Mouse (Mus musculus) liver (tissue): ENCODE results near the gene Greb1.

ENCODE experiments used
- DNase-seq: peaks from one replicate; pipeline ENCODE4 v3.0.0-alpha.2; 2020; ENCODE audit warnings: mixed read lengths

The Greb1 gene

DNA sequence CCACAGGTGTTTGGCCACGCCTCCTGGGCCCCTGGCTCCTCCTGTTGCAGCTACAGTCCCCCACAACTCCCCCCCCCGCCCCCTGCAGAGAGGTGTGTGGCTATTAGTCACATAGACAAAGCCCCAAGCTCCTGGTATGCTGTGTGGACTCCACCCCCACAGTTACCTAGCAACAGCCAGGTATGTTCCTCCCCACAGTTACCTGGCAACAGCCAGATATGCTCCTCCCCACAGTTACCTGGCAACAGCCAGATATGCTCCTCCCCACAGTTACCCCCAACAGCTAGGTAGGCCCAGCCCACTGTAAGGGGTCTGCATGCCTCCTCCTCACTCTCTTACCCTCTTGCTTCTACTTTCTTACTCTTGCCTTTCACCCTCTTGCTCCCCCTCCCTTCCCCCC lies 135.7 kb downstream of the Greb1 start:
- DNase-seq, result no peak

DNA sequence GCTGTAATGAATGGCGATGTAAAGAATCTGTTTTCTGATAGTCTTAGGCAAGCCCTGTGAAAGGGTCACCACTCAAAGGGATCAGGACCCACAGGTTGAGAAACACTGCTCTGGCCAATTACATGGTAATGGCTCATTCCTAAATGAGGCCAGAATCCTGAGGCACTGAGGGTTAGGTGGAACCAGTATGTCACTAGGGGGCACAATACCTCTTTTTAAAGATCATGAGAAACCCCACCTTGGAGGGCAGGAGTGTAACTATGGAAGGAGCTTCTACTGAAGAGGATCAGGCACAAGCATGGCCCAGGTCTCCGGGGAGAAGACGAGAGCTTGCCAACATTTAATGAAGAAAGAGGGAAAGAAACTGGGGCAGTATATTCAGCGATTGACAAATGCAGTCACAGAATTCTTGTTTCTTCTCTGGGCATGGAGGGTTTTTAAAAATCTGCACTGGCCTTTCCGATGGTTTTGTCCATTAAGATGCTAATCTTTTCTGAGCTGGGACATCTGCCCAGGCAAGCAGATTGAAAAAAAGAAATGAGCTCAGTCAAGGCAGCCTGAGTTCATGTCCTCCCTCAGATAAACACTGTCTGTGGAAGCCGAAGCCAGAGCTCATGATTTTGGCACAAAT lies 137.6 kb downstream of the Greb1 start:
- DNase-seq, result no peak

DNA sequence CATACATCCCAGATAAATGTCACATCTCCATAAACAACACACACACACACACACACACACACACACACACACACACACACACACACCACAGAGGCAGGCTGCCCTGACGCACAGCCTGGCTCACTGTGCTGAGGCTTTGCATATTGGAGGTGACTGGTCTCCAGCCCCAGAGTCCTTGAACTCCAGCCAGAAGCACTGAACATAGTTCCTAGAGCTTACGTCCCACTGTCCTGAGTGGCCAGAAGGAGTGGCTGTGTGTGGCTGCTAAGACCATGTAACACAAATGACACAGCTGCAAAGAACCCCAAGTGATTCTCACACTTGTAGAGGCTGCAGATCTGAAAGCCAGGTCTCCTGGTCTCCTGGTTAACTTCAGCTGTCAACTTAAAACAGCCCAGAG lies 138.8 kb downstream of the Greb1 start:
- DNase-seq, result no peak

DNA sequence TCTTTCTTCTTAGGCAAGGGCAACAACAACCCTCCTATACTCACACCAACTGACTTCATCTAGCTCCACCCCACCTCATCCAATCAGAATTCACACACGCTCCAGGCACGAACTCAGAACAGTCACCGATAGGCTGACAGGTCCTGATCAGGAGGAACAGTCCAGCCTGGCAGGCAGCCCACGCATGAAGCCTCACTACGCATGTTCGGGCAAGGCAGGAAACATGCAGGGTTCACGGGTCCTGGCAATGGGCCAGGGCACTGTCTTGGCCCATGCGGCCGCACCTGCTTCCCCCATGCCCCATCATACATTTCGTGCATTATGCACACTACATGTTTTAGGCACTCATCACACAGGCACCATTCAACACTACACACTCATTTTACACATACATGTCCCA lies 139.2 kb downstream of the Greb1 start:
- DNase-seq, result no peak

DNA sequence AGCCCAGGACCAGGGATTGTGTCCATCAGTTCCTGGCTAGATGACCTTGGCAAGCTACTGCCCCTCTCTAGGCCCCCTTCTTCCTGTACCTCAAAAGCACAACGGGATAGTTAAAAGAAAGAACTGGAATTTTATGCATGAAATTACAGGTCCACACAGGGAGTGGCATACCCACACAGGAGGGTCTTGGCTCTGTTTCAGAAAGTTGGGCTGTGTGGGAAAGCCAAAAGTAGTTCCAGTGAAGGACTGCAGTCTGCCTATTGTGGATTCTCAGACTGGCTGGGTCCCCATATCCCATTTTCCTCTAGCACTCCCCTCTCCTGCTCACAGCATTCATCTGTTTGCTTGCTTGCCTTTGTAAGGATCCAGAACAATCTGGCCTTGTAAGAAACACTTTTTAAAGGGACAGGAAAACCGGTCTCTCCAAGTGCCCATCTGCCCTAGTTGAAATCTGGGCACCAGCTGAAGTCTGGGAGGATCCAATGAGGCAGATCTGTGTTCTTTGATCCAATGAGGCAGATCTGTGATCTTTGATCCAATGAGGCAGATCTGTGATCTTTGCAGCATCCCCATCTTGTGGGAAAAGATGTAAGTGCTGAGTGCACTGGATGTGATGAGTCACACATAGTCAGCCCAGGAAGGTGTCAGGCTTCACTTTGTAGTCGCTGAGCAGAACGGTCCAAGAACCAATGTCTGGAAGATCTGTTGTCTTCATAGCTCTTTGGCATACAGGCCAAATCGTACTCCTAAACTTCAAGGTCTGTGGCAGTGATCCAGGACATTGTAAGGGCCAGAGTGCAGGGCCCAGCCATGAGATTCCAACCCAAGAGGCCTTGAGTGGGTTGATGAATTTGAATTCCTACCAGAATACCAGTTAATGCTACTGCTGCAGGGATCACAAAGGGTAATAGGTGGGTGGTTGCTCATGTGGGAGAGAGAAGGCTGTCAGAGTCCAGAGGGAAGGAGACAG lies 143.5 kb downstream of the Greb1 start:
- no peak for DNase-seq

DNA sequence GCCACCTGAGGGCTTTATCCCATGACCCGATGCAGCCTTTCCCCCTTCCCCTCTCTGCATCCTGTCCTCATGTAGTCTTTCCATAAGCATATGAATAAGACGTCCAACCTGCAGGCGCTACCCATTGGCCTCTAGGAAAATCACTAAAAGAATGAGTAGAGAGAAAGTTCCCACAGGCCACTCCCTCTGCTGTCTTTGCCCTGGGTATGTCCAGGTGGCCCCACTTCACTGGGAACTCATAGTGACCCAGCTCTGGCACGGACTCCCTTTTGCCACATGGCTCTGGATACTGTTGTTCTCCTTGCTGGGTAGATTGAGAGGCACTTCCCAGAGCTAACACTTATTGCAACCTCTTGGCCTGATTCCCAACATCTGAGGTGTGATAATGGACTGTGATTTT lies 145.1 kb downstream of the Greb1 start:
- DNase-seq, result no peak

DNA sequence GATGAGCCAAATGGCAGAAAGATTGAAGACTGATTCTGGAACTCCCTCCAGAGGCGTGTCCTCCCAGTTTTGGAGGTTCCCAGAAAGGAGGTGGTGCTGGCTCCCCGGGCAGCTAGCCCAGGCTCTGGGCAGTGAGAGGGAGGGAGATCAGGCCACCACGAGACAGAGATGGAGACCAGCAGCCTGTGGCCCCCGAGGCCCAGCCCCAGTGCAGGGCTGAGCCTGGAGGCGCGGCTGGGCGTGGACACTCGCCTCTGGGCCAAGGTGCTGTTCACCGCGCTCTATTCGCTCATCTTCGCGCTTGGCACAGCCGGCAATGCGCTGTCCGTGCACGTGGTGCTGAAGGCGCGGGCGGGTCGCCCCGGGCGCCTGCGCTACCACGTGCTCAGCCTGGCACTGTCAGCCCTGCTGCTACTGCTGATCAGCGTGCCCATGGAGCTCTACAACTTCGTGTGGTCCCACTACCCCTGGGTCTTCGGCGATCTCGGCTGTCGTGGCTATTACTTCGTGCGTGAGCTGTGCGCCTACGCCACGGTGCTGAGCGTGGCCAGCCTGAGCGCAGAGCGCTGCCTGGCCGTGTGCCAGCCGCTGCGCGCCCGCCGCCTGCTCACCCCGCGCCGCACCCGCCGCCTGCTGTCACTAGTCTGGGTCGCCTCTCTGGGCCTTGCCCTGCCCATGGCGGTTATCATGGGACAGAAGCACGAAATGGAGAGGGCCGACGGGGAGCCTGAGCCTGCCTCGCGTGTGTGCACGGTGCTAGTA lies 147.2 kb downstream of the Greb1 start, which contains the start of gene Ntsr2:
Ntsr2 (plus strand) TSS at position 51 of the 762 bp plus-strand sequence.
- peak; percentile 52 for DNase-seq

DNA sequence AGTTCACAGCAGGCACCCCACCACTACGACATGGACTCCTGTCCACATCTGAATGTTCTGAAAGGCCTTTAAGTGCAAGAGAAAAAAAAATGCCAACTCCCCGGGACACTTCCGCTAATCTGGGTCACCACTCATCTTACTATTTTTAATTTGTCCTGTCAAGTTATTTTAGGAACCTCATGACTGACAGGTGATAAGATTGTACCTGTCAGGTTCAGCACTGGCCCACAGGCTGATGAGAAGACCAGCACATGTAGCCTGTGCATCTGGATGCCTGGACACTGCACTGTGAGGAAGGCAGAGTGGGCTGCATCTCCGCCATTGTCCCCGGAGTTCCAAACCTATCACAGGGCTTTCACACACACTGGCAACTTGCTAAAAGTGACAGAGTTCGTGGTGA lies 150.9 kb downstream of the Greb1 start:
- no peak for DNase-seq

DNA sequence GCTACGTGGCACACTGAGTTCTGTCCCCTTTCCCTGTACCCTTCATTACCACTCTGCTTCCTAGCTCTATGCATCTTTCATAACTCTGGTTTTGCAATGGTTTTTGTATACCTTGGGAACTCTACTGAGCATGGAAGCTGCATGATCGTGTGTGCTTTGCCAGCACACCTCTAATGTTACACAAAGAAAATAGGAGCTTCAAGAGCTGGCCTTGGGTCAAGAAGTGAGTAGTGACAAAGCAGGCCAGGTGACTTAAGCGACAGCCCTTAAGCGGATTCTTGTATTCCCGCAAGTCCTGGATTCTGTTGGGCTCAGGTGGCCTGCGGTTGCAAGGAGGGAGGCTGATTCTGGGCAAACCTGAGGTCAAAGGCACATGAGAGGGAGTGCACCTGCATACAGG lies 152.4 kb downstream of the Greb1 start:
- no peak for DNase-seq

DNA sequence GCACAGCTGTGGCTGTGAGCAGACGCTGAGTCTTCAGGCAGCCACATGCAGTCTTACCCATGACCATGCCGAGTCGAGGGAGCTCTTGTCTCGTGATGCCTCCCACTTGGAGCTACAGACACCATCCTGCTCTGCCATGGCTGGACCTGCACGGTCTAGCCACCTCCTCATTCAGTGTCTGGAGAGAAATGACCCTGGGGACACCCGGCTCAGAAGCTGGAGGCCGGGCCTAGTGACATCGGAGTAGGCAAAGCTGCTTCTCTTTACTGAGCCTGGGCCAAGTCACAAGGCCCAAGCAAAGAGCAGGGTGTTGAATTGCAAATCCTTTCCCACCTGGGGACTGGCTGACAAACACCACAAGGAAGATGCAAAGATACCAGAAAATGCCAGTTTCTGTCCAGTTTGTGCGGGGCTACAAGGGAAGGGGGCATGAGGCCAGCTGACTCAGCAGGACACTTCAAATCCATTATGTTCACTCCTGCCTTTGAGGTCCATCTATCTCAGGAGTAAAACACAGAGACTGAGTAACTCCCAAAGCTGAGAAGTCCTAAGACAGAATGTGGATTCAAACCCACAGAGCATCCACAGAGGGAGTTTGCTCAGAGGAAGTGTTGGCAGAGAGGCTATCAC lies 153.8 kb downstream of the Greb1 start:
- no peak for DNase-seq

DNA sequence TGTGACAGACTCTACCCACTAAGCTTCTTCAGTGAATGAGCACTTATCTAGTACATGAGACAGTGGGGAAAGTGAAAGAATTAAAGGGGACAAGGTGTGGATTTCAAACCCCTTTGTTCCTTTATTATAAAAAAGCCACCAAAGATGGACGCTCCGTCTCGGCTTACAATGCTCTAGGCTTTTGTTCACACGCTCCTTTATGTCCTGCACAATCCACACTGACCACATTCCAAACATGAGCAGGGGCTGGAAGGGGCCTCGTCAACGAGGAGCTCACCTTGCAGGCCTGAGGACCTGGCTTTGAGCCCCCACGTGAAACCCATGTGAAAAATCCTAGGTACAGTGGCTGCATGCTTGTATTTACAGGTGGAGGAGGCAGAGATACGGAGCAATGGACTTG lies 156.0 kb downstream of the Greb1 start:
- no peak for DNase-seq

DNA sequence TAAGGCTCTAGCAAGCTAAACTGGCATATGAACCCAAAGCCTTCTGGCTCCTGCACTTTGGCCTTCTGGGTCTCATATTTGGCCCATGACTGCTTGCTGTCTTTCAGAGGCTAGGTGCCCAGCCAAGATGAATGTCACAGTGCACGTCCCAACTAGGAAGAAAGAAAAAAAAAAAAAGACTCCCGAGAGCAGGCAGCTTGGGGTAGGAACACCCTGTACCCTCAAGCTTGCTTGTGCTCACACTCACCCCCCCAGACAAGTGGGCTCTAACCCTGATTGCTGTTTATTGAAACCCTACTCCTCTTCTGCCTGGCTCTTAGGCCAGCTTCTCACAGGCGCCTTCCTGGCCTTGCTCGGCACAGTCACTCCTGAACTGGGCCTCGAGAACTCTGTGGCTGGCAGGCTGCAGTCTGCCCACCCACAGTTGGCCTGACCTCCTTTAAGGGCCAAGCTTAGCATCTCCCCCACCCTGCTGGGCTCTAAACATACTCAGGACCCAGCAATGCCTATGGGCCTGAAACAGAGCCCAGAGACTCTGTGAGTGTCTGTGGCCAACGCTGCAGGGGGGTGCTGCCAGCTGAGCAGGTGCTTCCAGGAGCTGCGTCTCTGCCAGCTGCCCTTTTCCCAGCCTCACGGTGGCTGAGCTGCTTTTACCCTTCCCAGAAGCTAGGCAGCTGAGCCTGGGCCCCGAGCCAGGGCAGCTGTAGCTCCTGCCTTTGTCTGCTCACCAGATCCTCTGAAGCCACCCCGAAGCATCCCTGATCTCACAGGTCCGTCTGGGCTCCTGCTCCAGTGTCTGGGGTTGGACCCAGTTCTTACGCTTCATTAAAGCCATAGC lies 157.0 kb downstream of the Greb1 start:
- no peak for DNase-seq

DNA sequence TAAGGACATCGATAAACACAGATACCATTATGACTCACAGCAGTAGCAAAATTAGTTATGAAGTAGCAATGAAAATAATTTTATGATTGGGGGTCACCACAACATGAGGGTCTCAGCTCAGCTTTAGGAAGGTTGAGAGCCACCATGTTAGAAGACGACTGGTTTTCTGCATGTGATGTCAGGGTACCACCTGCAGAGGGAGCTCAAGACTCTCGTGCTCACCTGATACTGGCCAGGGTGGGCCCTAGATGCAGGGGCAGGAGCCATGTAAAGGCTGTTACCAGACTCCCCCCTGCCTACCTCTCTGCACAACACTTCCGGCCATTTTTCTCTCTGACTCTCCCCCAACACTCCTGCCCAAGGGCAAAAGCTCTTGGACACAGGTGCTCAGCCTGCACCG lies 158.7 kb downstream of the Greb1 start:
- no peak for DNase-seq

DNA sequence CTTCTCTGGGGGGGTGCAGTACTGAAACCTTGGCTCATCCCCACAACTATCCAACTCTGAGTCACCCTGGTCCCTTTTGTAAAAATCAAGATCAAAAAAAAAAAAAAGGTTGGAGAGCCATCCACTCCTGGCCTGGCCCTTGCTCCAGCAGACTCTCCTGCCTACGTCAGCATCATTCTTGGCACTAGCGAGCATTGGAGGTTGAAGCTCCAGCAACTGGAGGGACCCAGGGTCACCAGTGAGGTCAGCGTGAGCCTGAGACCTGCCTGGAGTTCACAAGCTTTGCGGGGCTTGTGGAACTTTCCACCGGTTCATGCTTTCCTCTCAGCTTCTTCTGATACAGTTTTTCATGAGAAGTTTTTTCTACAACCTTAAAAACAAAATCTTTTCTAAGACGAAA lies 160.6 kb downstream of the Greb1 start:
- no peak for DNase-seq

DNA sequence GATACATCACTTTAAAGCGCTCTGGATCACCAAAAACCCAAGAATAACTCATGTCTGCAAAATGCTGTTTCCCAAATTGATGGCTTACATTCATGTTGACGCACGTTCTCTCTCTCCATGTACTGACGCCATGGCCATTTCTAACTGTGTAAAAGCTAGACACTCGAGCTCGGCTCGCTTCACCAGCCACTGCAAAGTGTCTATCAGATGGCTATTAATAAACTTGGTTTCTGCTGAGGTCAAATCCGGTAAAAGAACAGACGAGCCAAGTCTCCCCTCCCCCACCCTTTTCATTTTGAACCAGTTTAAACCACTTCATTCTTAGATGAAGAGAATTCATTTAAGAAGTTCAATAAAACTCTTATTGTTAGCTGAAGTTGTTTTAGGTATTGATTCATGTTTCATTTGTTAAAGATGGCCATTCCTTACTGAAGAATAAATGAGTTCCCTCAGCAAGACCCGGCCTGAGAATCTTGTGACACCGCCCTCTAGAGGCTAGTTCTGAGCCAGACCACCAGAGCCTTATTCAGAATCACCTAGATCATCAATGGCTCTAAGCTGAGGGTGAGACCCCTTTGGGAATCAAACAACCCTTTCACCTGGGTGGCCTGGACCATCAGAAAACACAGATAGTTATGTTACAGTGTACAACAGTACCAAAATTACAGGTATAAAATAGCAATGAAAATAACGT lies 161.5 kb downstream of the Greb1 start:
- no peak for DNase-seq

DNA sequence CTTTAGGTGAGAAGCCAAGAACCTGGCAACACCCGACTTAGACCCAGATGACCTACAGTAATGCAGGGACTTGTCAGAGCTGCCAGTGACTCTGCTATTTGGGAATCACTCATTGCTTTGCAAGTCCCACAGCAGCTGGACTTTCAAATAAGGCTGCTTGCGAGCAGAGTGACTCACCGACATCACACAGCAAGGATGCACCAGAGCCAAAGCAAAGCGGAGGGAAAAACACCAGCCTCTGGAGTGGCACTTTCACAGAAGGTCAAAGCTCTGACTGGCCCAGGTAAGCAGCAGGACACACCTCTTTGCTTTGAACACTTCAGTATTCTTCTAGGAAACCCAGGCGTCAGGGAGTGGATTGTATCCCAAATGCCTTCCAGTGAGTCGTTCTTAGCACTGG lies 164.9 kb downstream of the Greb1 start:
- no peak for DNase-seq

DNA sequence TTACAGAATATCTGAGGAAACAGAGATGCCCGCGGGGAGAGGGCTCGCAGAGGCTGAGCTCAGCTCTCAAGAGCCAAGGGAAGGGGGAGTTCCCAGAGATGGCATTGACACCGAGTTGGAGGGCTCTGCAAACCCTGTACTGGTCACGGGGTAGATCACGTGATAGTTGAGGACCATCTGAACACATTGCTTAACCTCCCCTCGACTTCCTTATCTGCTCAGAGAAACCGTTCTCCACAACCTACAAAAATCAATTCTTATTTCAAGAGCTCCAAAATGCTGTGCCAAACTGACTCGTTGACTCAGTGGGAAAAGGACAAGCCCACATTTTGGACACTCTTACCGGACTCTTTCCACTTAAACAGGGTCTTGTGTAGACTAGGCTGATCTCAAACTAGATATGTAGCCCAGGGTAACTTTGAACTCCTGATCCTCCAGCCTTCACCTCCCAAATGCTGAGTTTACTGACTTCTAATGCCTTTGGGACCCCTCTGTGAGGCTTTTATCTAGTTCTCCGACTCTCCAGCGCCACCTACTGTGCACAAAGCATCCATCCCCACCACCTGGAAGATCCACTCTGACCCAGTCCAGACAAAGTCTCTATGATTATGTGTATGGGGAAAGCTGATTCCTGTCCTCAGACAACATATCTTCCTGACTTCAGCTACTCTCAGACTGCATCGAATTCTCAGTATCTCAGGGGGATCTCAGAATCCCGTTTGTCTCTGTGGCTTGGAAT lies 166.4 kb downstream of the Greb1 start:
- DNase-seq, result peak; percentile 55

DNA sequence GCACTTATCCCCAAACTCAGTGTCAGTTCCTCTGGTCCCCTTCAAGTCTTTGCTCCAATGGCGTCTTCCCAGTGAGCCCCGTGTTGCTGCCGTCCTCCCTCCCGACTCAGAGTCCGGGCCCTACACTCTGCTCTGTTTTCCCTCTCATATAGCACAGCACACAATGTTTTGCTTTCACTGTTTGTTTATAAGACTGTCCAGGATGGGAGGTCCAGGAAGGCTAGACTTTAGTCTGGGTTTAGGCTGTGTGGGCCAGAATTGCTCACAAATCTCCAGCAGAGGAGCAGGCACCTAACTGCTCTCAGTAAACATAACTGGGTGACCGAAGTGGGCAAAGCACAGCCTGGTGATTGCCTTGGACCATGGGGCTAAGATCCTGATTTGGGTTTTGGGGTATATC lies 167.5 kb downstream of the Greb1 start:
- DNase-seq, result no peak

DNA sequence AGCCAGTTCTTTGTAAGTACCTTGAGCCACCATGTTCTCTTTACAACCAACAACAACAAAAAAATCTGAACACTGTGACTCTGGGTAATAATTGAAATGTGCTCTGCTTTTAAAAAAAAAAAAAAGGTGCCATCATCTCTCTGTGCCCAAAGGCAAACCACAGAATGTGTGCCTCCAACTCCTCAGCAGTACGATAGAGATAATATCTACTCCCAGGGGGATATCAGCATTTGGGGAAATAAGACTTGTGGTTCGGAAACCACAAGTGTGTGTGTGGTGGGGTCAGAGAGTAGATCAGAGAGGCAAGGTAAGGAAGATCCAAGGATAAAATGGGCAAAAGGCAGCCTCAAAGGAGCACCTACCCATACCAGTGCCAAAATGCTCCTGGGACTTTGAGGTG lies 169.3 kb downstream of the Greb1 start:
- no peak for DNase-seq

DNA sequence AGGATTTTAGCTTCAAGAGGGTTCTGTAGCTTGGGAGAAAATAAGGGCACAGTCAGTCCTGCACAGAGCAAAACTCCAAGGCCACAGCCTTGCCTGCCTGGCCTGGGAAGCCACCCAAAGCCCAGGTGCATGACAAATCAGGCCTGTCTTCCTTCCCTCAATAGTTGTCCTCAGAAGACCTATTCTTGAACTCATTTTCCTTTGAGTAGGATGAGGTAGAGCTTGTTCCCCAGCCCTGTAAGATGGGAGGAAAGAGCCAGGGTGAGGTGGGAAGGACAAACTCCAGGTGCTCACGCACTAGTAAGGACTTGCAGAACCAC lies 169.9 kb downstream of the Greb1 start:
- no peak for DNase-seq
